Mouse (Mus musculus) lung, postnatal 25 days (tissue): ENCODE measurements around the gene Kmt2c.

Experiments
- DNase-seq: peaks from one replicate; pipeline ENCODE4 v3.0.0; 2022; ENCODE audit warnings: low spot score

Kmt2c gene

GRCm38 (mm10) chr5:25383581-25383980 is 115.0 kb downstream of the Kmt2c start:
- no peak for DNase-seq

- DNase-seq = no peak
Measured at GRCm38 (mm10) chr5:25379188-25379587, 119.4 kb downstream of the Kmt2c start.

GRCm38 (mm10) chr5:25368420-25368819 is 130.2 kb downstream of the Kmt2c start:
- no peak for DNase-seq

- no peak for DNase-seq
Measured at GRCm38 (mm10) chr5:25367126-25367525, 131.5 kb downstream of the Kmt2c start.

- DNase-seq = no peak
Measured at GRCm38 (mm10) chr5:25353509-25353908, 145.1 kb downstream of the Kmt2c start.

GRCm38 (mm10) chr5:25331322-25331721 is 167.3 kb downstream of the Kmt2c start:
- no peak for DNase-seq

GRCm38 (mm10) chr5:25313881-25314280 is 184.7 kb downstream of the Kmt2c start:
- no peak for DNase-seq

GRCm38 (mm10) chr5:25310226-25310625 is 188.4 kb downstream of the Kmt2c start:
- DNase-seq = no peak

- DNase-seq = no peak
Measured at GRCm38 (mm10) chr5:25296830-25297229, 201.8 kb downstream of the Kmt2c start.

- no peak for DNase-seq
Measured at GRCm38 (mm10) chr5:25283988-25284387, 214.6 kb downstream of the Kmt2c start.

- DNase-seq = no peak
Measured at GRCm38 (mm10) chr5:25276365-25276764, 222.2 kb downstream of the Kmt2c start.

GRCm38 (mm10) chr5:25275629-25276028 is 223.0 kb downstream of the Kmt2c start:
- DNase-seq = no peak

- DNase-seq = no peak
Measured at GRCm38 (mm10) chr5:25268258-25268888, 230.2 kb downstream of the Kmt2c start.

GRCm38 (mm10) chr5:25262266-25262665 is 236.3 kb downstream of the Kmt2c start:
- DNase-seq = no peak

- no peak for DNase-seq
Measured at GRCm38 (mm10) chr5:25261452-25261851, 237.1 kb downstream of the Kmt2c start.

GRCm38 (mm10) chr5:25256686-25257085 is 241.9 kb downstream of the Kmt2c start:
- DNase-seq = no peak

GRCm38 (mm10) chr5:25254491-25254890 is 244.1 kb downstream of the Kmt2c start:
- no peak for DNase-seq

- no peak for DNase-seq
Measured at GRCm38 (mm10) chr5:25252825-25253544, 245.6 kb downstream of the Kmt2c start.

- peak; percentile 7 for DNase-seq
Measured at GRCm38 (mm10) chr5:25252423-25252822, 246.2 kb downstream of the Kmt2c start.

GRCm38 (mm10) chr5:25247036-25247435 is 251.5 kb downstream of the Kmt2c start:
- DNase-seq = no peak

GRCm38 (mm10) chr5:25246473-25246865 is 252.1 kb downstream of the Kmt2c start:
- DNase-seq = no peak

- DNase-seq = peak; percentile 10
Measured at GRCm38 (mm10) chr5:25245806-25246472, 252.6 kb downstream of the Kmt2c start.

GRCm38 (mm10) chr5:25243101-25243500 is 255.5 kb downstream of the Kmt2c start:
- no peak for DNase-seq
